Mouse (Mus musculus) adrenal gland, postnatal 36 days (tissue): Measurements from ENCODE around the gene Cntn5. TPM values are rescaled to one million over a fixed set of nuclear protein-coding genes. Genes with fewer than 3 reads are reported as not detected.
A peak's percentile ranks its signal among the peaks of the same experiment; 100 is the strongest.

Experiments
- DNase-seq, 2 experiments: peaks; one replicate each; pipeline ENCODE4 v3.0.0; 2021; ENCODE audit warnings: mixed read lengths in 1 of 2
- total RNA-seq, 2 experiments: library from RNA; stranded (reverse); gene quantifications; 2 replicates each; pipeline ENCODE4 v1.2.3; 2021

Cntn5 gene
- total RNA-seq, 2 experiments from 2014 or later = not detected

GRCm38 (mm10) chr9:9920580-9920979 lies 984.0 kb downstream of the Cntn5 start:
- DNase-seq = no peak

GRCm38 (mm10) chr9:9899070-9899469 lies 1005.5 kb downstream of the Cntn5 start:
- no peak for DNase-seq

- DNase-seq = peak; percentile 14 to 64
These were observed 1018.4 kb downstream of the Cntn5 start for GRCm38 (mm10) chr9:9886210-9886609.

- peak; percentile 77 to 81 for DNase-seq
These were observed 1021.7 kb downstream of the Cntn5 start for GRCm38 (mm10) chr9:9882779-9883383.

- no peak for DNase-seq
These were observed 1032.2 kb downstream of the Cntn5 start for GRCm38 (mm10) chr9:9872112-9873035.

- no peak for DNase-seq
These were observed 1043.9 kb downstream of the Cntn5 start for GRCm38 (mm10) chr9:9860631-9861030.

GRCm38 (mm10) chr9:9859323-9859722 lies 1045.3 kb downstream of the Cntn5 start:
- DNase-seq = no peak

GRCm38 (mm10) chr9:9854791-9855190 lies 1049.8 kb downstream of the Cntn5 start:
- no peak for DNase-seq

GRCm38 (mm10) chr9:9830231-9830630 lies 1074.3 kb downstream of the Cntn5 start:
- no peak for DNase-seq

GRCm38 (mm10) chr9:9819963-9820362 lies 1084.6 kb downstream of the Cntn5 start:
- DNase-seq = no peak

- no peak for DNase-seq
These were observed 1087.1 kb downstream of the Cntn5 start for GRCm38 (mm10) chr9:9817477-9817876.

GRCm38 (mm10) chr9:9799546-9799945 lies 1105.0 kb downstream of the Cntn5 start:
- peak; percentile 3 to 15 for DNase-seq

GRCm38 (mm10) chr9:9783680-9784079 lies 1120.9 kb downstream of the Cntn5 start:
- no peak for DNase-seq

- DNase-seq = no peak
These were observed 1123.3 kb downstream of the Cntn5 start for GRCm38 (mm10) chr9:9781157-9781884.

GRCm38 (mm10) chr9:9779646-9780045 lies 1124.9 kb downstream of the Cntn5 start:
- DNase-seq = no peak

- DNase-seq = no peak
These were observed 1133.8 kb downstream of the Cntn5 start for GRCm38 (mm10) chr9:9770777-9771176.

GRCm38 (mm10) chr9:9769659-9770058 lies 1134.9 kb downstream of the Cntn5 start:
- no peak for DNase-seq

GRCm38 (mm10) chr9:9718145-9718544 lies 1186.4 kb downstream of the Cntn5 start:
- no peak for DNase-seq

- DNase-seq = no peak
These were observed 1195.9 kb downstream of the Cntn5 start for GRCm38 (mm10) chr9:9708671-9709070.

- no peak for DNase-seq
These were observed 1196.8 kb downstream of the Cntn5 start for GRCm38 (mm10) chr9:9707766-9708165.

- no peak for DNase-seq
These were observed 1199.4 kb downstream of the Cntn5 start for GRCm38 (mm10) chr9:9705180-9705579.

- no peak for DNase-seq
These were observed 1207.9 kb downstream of the Cntn5 start for GRCm38 (mm10) chr9:9696636-9697035.
